Mouse (Mus musculus): ENCODE measurements around the gene Mrtfb. TPM values are rescaled to one million over a fixed set of nuclear protein-coding genes. Genes with fewer than 3 reads are reported as not detected.

The Mrtfb gene
- polyA plus RNA-seq, 1 experiment from 2014 or later, result 11.5 TPM

GRCm38 (mm10) chr16:13414972-13415371, 158.7 kb downstream of the Mrtfb start:
- 0 out of 2 replicates have a peak, but pooled peaks cover 7% of the 10 kb centered on the region for H3K9me3 ChIP-seq
- H3K27ac ChIP-seq (replicated peaks), result no peak overlapping the region
- H3K4me1 ChIP-seq (replicated peaks), result no peaks in the 10 kb centered on the region
- no peak overlapping the region for H3K4me3 ChIP-seq
- peaks cover 52% of the 10 kb centered on the region for H3K36me3 ChIP-seq
- no peak overlapping the region for H3K9ac ChIP-seq
- no peak for ATAC-seq (ENCODE audit: low read depth)
- no peak overlapping the region for H3K4me2 ChIP-seq
- WGBS, result 92% methylated on average over 4 of the region's 4 CpGs
- H3K27me3 ChIP-seq, result no peaks in the 10 kb centered on the region

GRCm38 (mm10) chr16:13415465-13415864, 159.2 kb downstream of the Mrtfb start:
- H3K4me2 ChIP-seq, result no peak overlapping the region
- 97% methylated on average over 6 of the region's 6 CpGs for WGBS
- peaks cover 47% of the 10 kb centered on the region for H3K36me3 ChIP-seq
- H3K27me3 ChIP-seq, result no peaks in the 10 kb centered on the region
- H3K9ac ChIP-seq, result no peak overlapping the region
- H3K4me1 ChIP-seq (replicated peaks), result no peaks in the 10 kb centered on the region
- ATAC-seq (ENCODE audit: low read depth), result no peak
- no peak overlapping the region for H3K4me3 ChIP-seq
- H3K27ac ChIP-seq (replicated peaks), result no peak overlapping the region
- 0 out of 2 replicates have a peak, but pooled peaks cover 7% of the 10 kb centered on the region for H3K9me3 ChIP-seq

GRCm38 (mm10) chr16:13416465-13416864, 160.2 kb downstream of the Mrtfb start:
- no peak for ATAC-seq (ENCODE audit: low read depth)
- Histone ChIP-seq H3K36me3 (peaks cover 37% of the 10 kb centered on the region), H3K4me1 (replicated peaks) (no peaks in the 10 kb centered on the region), H3K9me3 (no peaks in the 10 kb centered on the region), H3K9ac (no peak overlapping the region), H3K4me3 (no peak overlapping the region), H3K27ac (replicated peaks) (no peak overlapping the region), H3K27me3 (no peaks in the 10 kb centered on the region), H3K4me2 (no peak overlapping the region)
- WGBS, result 73% methylated on average over 10 of the region's 10 CpGs

- Histone ChIP-seq H3K27ac (replicated peaks) (no peak overlapping the region), H3K27me3 (no peaks in the 10 kb centered on the region), H3K9ac (no peak overlapping the region), H3K36me3 (peaks cover 24% of the 10 kb centered on the region), H3K4me2 (no peak overlapping the region), H3K4me1 (replicated peaks) (no peaks in the 10 kb centered on the region), H3K9me3 (no peaks in the 10 kb centered on the region), H3K4me3 (no peak overlapping the region)
- ATAC-seq (ENCODE audit: low read depth), result no peak
- 89% methylated on average over 5 of the region's 5 CpGs for WGBS
Measured at GRCm38 (mm10) chr16:13417904-13418303, 161.6 kb downstream of the Mrtfb start.

GRCm38 (mm10) chr16:13419752-13420151, 163.5 kb downstream of the Mrtfb start:
- Histone ChIP-seq H3K4me3 (no peak overlapping the region), H3K36me3 (peaks cover 7% of the 10 kb centered on the region; the same call in 1 of the 2 replicates), H3K9ac (no peak overlapping the region), H3K4me1 (replicated peaks) (no peaks in the 10 kb centered on the region), H3K27ac (replicated peaks) (no peak overlapping the region), H3K4me2 (no peak overlapping the region), H3K9me3 (no peaks in the 10 kb centered on the region), H3K27me3 (no peaks in the 10 kb centered on the region)
- WGBS, result 86% methylated on average over 2 of the region's 2 CpGs
- no peak for ATAC-seq (ENCODE audit: low read depth)

GRCm38 (mm10) chr16:13422522-13422921, 166.2 kb downstream of the Mrtfb start:
- H3K27ac ChIP-seq (replicated peaks), result no peak overlapping the region
- H3K27me3 ChIP-seq, result no peaks in the 10 kb centered on the region
- no peak overlapping the region for H3K4me3 ChIP-seq
- peaks cover 2% of the 10 kb centered on the region; the same call in 1 of the 2 replicates for H3K36me3 ChIP-seq
- ATAC-seq (ENCODE audit: low read depth), result no peak
- H3K9ac ChIP-seq, result no peak overlapping the region
- H3K4me1 ChIP-seq (replicated peaks), result no peaks in the 10 kb centered on the region
- H3K9me3 ChIP-seq, result no peaks in the 10 kb centered on the region
- no peak overlapping the region for H3K4me2 ChIP-seq
- WGBS, result 95% methylated on average over 3 of the region's 3 CpGs

GRCm38 (mm10) chr16:13423587-13424355, 167.5 kb downstream of the Mrtfb start:
- no peak overlapping the region for H3K4me2 ChIP-seq
- no peak overlapping the region for H3K27ac ChIP-seq (replicated peaks)
- H3K4me3 ChIP-seq, result no peak overlapping the region
- H3K36me3 ChIP-seq, result no peaks in the 10 kb centered on the region
- H3K9ac ChIP-seq, result no peak overlapping the region
- H3K27me3 ChIP-seq, result no peaks in the 10 kb centered on the region
- WGBS, result 87% methylated on average over 8 of the region's 8 CpGs
- no peaks in the 10 kb centered on the region for H3K4me1 ChIP-seq (replicated peaks)
- ATAC-seq (ENCODE audit: low read depth), result no peak
- no peaks in the 10 kb centered on the region for H3K9me3 ChIP-seq

- Histone ChIP-seq H3K9ac (no peak overlapping the region), H3K36me3 (no peaks in the 10 kb centered on the region), H3K9me3 (no peaks in the 10 kb centered on the region), H3K4me1 (replicated peaks) (no peaks in the 10 kb centered on the region), H3K4me3 (no peak overlapping the region), H3K4me2 (no peak overlapping the region), H3K27me3 (no peaks in the 10 kb centered on the region), H3K27ac (replicated peaks) (no peak overlapping the region)
- WGBS, result 90% methylated on average over 6 of the region's 6 CpGs
- no peak for ATAC-seq (ENCODE audit: low read depth)
Measured at GRCm38 (mm10) chr16:13425804-13426203, 169.5 kb downstream of the Mrtfb start.

GRCm38 (mm10) chr16:13426831-13427589, 170.7 kb downstream of the Mrtfb start:
- no peaks in the 10 kb centered on the region for H3K36me3 ChIP-seq
- WGBS, result 90% methylated on average over 10 of the region's 10 CpGs
- no peaks in the 10 kb centered on the region for H3K27me3 ChIP-seq
- H3K27ac ChIP-seq (replicated peaks), result no peak overlapping the region
- no peak overlapping the region for H3K4me2 ChIP-seq
- ATAC-seq (ENCODE audit: low read depth), result no peak
- H3K4me3 ChIP-seq, result no peak overlapping the region
- H3K9ac ChIP-seq, result no peak overlapping the region
- H3K9me3 ChIP-seq, result no peaks in the 10 kb centered on the region
- H3K4me1 ChIP-seq (replicated peaks), result no peaks in the 10 kb centered on the region

- Histone ChIP-seq H3K27ac (replicated peaks) (no peak overlapping the region), H3K9me3 (no peaks in the 10 kb centered on the region), H3K36me3 (no peaks in the 10 kb centered on the region), H3K9ac (no peak overlapping the region), H3K27me3 (no peaks in the 10 kb centered on the region), H3K4me3 (no peak overlapping the region), H3K4me1 (replicated peaks) (no peaks in the 10 kb centered on the region), H3K4me2 (no peak overlapping the region)
- ATAC-seq (ENCODE audit: low read depth), result no peak
- 84% methylated on average over 5 of the region's 5 CpGs for WGBS
Measured at GRCm38 (mm10) chr16:13428077-13428476, 171.8 kb downstream of the Mrtfb start.

- Histone ChIP-seq H3K4me2 (no peak overlapping the region), H3K4me1 (replicated peaks) (no peaks in the 10 kb centered on the region), H3K27me3 (no peaks in the 10 kb centered on the region), H3K36me3 (no peaks in the 10 kb centered on the region), H3K9me3 (no peaks in the 10 kb centered on the region), H3K4me3 (no peak overlapping the region), H3K9ac (no peak overlapping the region), H3K27ac (replicated peaks) (no peak overlapping the region)
- 100% methylated on average over 1 of the region's 1 CpGs for WGBS
- ATAC-seq (ENCODE audit: low read depth), result no peak
Measured at GRCm38 (mm10) chr16:13428806-13429205, 172.5 kb downstream of the Mrtfb start.

GRCm38 (mm10) chr16:13429921-13430606, 173.8 kb downstream of the Mrtfb start:
- no peak overlapping the region for H3K9ac ChIP-seq
- H3K27ac ChIP-seq (replicated peaks), result no peak overlapping the region
- H3K4me1 ChIP-seq (replicated peaks), result no peaks in the 10 kb centered on the region
- 87% methylated on average over 7 of the region's 7 CpGs for WGBS
- H3K4me2 ChIP-seq, result no peak overlapping the region
- ATAC-seq (ENCODE audit: low read depth), result no peak
- H3K27me3 ChIP-seq, result no peaks in the 10 kb centered on the region
- H3K36me3 ChIP-seq, result no peaks in the 10 kb centered on the region
- H3K4me3 ChIP-seq, result no peak overlapping the region
- no peaks in the 10 kb centered on the region for H3K9me3 ChIP-seq
